Comparison of ENCODE assay signal across 22 mouse cellular contexts in the genomic region with DNA sequence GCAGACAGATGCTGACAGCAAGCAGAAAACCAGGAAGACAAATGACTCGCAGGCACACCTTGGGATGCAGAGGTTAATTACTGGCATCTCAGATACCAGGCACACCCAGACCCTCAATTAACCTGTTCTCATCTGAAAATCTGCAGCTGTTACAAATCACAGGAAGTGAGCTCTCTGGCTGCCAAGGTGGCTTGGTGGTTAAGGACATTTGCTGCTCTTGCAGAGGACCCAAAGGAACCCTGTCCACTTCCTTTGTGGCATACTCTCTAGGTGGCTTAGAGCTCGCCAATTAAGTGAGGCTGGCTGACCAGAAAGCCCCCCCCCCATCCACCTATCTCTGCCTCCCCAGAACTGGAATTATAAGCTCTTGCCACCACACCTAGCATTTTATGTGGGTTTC.
"Had no signal": no experiment of that assay in that cellular context is flagged by ENCODE, and none has a peak within 500 bp of the region (broad histone marks: within the 10 kb centered on the region; RNA-seq: fewer than 3 reads in every experiment).

No protein-coding gene starts in this region.

- H3K4me3 ChIP-seq: limb, embryonic 12.5 days; limb, embryonic 15.5 days; midbrain, embryonic 12.5 days; myocyte had no signal

- ATAC-seq: liver, postnatal 0 days; lung, postnatal 0 days; midbrain, embryonic 16.5 days had no signal

- H3K9me3 ChIP-seq: limb, embryonic 12.5 days; limb, embryonic 15.5 days; midbrain, embryonic 12.5 days had no signal

- H3K9ac ChIP-seq: limb, embryonic 12.5 days; limb, embryonic 15.5 days; liver, embryonic 14.5 days; liver, postnatal 0 days; lung, embryonic 14.5 days; midbrain, embryonic 12.5 days had no signal

- H3K36me3 ChIP-seq: limb, embryonic 12.5 days; limb, embryonic 15.5 days; midbrain, embryonic 12.5 days had no signal

- H3K4me2 ChIP-seq: limb, embryonic 12.5 days; limb, embryonic 15.5 days; liver, embryonic 11.5 days; lung, embryonic 14.5 days; midbrain, embryonic 12.5 days had no signal

- H3K4me1 ChIP-seq: limb, embryonic 12.5 days; limb, embryonic 15.5 days; midbrain, embryonic 12.5 days had no signal

- DNase-seq: kidney, adult 2 months; kidney, postnatal 10 days; kidney, postnatal 4 days; left cerebral cortex, postnatal 4 days; liver, postnatal 0 days; lung, embryonic 14.5 days; right cerebral cortex, adult 18-20 months; right cerebral cortex, postnatal 14 days; right cerebral cortex, postnatal 4 days; thymus, adult 2 months; thymus, postnatal 14 days; thymus, postnatal 4 days had no signal

- H3K27ac ChIP-seq: limb, embryonic 12.5 days; limb, embryonic 15.5 days; liver, embryonic 14.5 days; macrophage; midbrain, embryonic 12.5 days; stomach, postnatal 0 days had no signal

- H3K27me3 ChIP-seq: limb, embryonic 12.5 days; limb, embryonic 15.5 days; midbrain, embryonic 12.5 days had no signal
